Mouse (Mus musculus) lung, embryonic 14.5 days (tissue): ENCODE results near the gene Rbbp6. TPM values are rescaled to one million over a fixed set of nuclear protein-coding genes. Genes with fewer than 3 reads are reported as not detected.

Experiments
- ATAC-seq: fragments of 200-750 bp; cut with Nextera tagmentation; 2 replicates; pipeline ENCODE4 v1.8.0; 2017; ENCODE audit warnings: mild to moderate bottlenecking, moderate TSS enrichment, moderate library complexity; ENCODE audit not compliant: insufficient read depth
- DNase-seq: peaks from one replicate; pipeline ENCODE4 v3.0.0-alpha.2; 2015
- H3K27ac ChIP-seq: fragments of 300-500 bp; sonication (generic); 2 replicates; pipeline ENCODE4 v1.5.1; 2014; ENCODE audit warnings: low read depth, mild to moderate bottlenecking, moderate library complexity
- H3K27me3 ChIP-seq: fragments of 300-500 bp; sonication (generic); 2 replicates; pipeline ENCODE4 v1.6.1; 2014; ENCODE audit warnings: low read length, control low read depth; ENCODE audit not compliant: insufficient read depth
- H3K36me3 ChIP-seq: fragments of 300-500 bp; sonication (generic); 2 replicates; pipeline ENCODE4 v1.6.1; 2014; ENCODE audit warnings: control low read depth; ENCODE audit not compliant: insufficient read depth
- H3K4me1 ChIP-seq: fragments of 300-500 bp; sonication (generic); 2 replicates; pipeline ENCODE4 v1.6.1; 2014; ENCODE audit warnings: antibody characterized with exemption, control low read depth; ENCODE audit not compliant: insufficient read depth
- H3K4me2 ChIP-seq: fragments of 300-500 bp; sonication (generic); 2 replicates; pipeline ENCODE4 v1.6.1; 2014; ENCODE audit warnings: mild to moderate bottlenecking
- H3K4me3 ChIP-seq: fragments of 300-500 bp; sonication (generic); 2 replicates; pipeline ENCODE4 v1.5.1; 2014; ENCODE audit warnings: low read depth, low read length
- H3K9ac ChIP-seq: fragments of 300-500 bp; sonication (generic); 2 replicates; pipeline ENCODE4 v1.6.1; 2014
- H3K9me3 ChIP-seq: fragments of 300-500 bp; sonication (generic); 2 replicates; pipeline ENCODE4 v1.6.1; 2016; ENCODE audit warnings: low read depth, low read length, control low read depth
- CTCF ChIP-seq: IDR thresholded peaks from 2 replicates; pipeline ENCODE4 v1.5.1; 2016; ENCODE audit warnings: antibody characterized with exemption, low read depth
- WGBS: fragments of 180-500 bp; shearing (Covaris S2); extraction: QIAGEN DNeasy Blood & Tissue Kit; methylation state at CpG from one replicate; pipeline ENCODE4 v1.1.7; 2014; 5-methylcytosine and 5-hydroxymethylcytosine counted together
- polyA plus RNA-seq: library from polyadenylated mRNA; unstranded; fragments of >200 nt; fragmentation: Nextera tagmentation; extraction: Ambion mirVana; gene quantifications from 2 replicates; pipeline ENCODE4 v1.2.1, GENCODE M21; 2014

Rbbp6 gene
- polyA plus RNA-seq, 1 experiment from 2014 or later, result 33.2 TPM

DNA sequence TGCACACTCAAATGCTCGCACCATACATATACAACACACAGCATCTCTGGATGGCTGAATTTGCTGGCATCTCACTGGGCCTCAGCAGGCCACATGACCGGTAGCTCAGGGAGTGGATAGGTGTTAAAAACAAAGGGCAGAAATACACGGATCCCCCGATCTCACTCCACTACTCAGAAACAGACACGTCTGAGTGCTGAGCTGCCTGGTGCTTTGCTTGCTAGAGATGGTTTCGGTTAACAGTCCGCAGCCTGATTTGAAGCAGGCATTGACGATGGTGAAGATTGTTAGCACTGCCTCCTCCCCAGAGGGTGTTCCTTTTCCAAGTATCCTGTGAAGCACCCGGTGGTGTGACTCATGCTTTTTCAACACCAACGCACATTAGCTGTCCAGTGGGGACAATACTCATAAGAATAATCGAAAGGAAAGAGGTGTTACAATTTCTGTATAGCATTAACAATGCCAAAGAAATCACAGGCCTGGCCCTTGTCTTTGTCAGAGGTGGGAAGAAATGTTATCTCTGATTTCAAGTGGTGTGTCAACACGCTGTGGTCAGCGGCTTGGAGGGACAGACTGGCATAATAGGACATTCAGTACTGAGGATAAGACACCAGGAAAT, 81.1 kb downstream of the Rbbp6 start:
- peak overlapping the region; percentile 10; the same call in 1 of the 2 replicates for H3K4me2 ChIP-seq
- WGBS, result 50% methylated on average over 13 of the region's 13 CpGs
- DNase-seq, result no peak

More for the DNA sequence above, 81.1 kb downstream of the Rbbp6 start:
- no peaks in the 10 kb centered on the region for H3K9me3 ChIP-seq
- H3K4me1 ChIP-seq, result no peaks in the 10 kb centered on the region
- no peak overlapping the region for H3K9ac ChIP-seq
- no peak overlapping the region for H3K4me3 ChIP-seq
- ATAC-seq, result peak; percentile 47; the same call in 1 of the 2 replicates
- peak overlapping the region; percentile 3; the same call in 1 of the 2 replicates for H3K27ac ChIP-seq
- TF ChIP-seq CTCF, result no peak
- H3K36me3 ChIP-seq, result no peaks in the 10 kb centered on the region
- H3K27me3 ChIP-seq, result no peaks in the 10 kb centered on the region

Other genes with a start within 250 kb of the Rbbp6 start
- 47.6 and 48.3 TPM in 2 replicates for gene Tnrc6a, start 158.2 kb downstream of the Rbbp6 start, polyA plus RNA-seq
- gene Slc5a11, start 249.1 kb downstream of the Rbbp6 start, polyA plus RNA-seq, result 1.2 and 1.6 TPM in 2 replicates